Mouse (Mus musculus): ENCODE measurements around the gene Gm21060. TPM values are rescaled to one million over a fixed set of nuclear protein-coding genes. Genes with fewer than 3 reads are reported as not detected.

Gene Gm21060
- total RNA-seq, 4 experiments from 2014 or later, result not detected

Other genes starting within 250 kb of the Gm21060 start
- gene Zfp950, start 156.2 kb downstream of the Gm21060 start, total RNA-seq (2022), result 10 to 100 TPM; 44.1 to 47.5 (median 45.9) TPM
- not detected for gene Gm7102, start 120.8 kb downstream of the Gm21060 start, total RNA-seq (2022)
- not detected for gene Gm6020, start 113.2 kb downstream of the Gm21060 start, total RNA-seq (2022)
- gene Csf2ra, start 68.6 kb downstream of the Gm21060 start, total RNA-seq (2022), result 10 to 100 TPM; 20.2 to 41.9 (median 31.7) TPM

Data from left cerebral cortex, adult 8-10 months (tissue).